Mouse (Mus musculus) E14TG2a.4 (cell line): Measurements from ENCODE around the gene Ier5l.

Experiments used
- H3K27me3 ChIP-seq: 2 replicates; pipeline ENCODE4 v1.6.1; 2014; ENCODE audit warnings: low read length, control low read depth; ENCODE audit not compliant: insufficient read depth
- H3K36me3 ChIP-seq: 2 replicates; pipeline ENCODE4 v1.6.1; 2014; ENCODE audit warnings: low read length, control low read depth; ENCODE audit not compliant: insufficient read depth
- H3K4me1 ChIP-seq: replicated peaks from 2 replicates; pipeline ENCODE4 v1.6.1; 2014; ENCODE audit warnings: low read depth, low read length, control low read depth
- H3K4me3 ChIP-seq: replicated peaks from 2 replicates; pipeline ENCODE4 v1.5.1; 2014; ENCODE audit warnings: mild to moderate bottlenecking, low read length
- H3K9me3 ChIP-seq: 2 replicates; pipeline ENCODE4 v1.6.1; 2014; ENCODE audit warnings: low read length, control low read depth
- CTCF ChIP-seq: conservative IDR thresholded peaks from 2 replicates; pipeline ENCODE4 v1.5.1; 2014; ENCODE audit warnings: low read length
- NANOG ChIP-seq: IDR thresholded peaks from 2 replicates; pipeline ENCODE4 v1.6.1; 2014; ENCODE audit warnings: borderline replicate concordance, low read length, mixed read lengths
- POU5F1 ChIP-seq: IDR thresholded peaks from 2 replicates; pipeline ENCODE4 v1.6.1; 2014; ENCODE audit warnings: low read length, borderline replicate concordance

The Ier5l gene

GRCm38 (mm10) chr2:30440701-30441517, 33.1 kb downstream of the Ier5l start:
- Histone ChIP-seq H3K36me3 (peaks cover 89% of the 10 kb centered on the region), H3K27me3 (no peaks in the 10 kb centered on the region), H3K9me3 (no peaks in the 10 kb centered on the region), H3K4me1 (peaks cover 80% of the 10 kb centered on the region), H3K4me3 (peak overlapping the region; percentile 80)
- peak; percentile 93 for TF ChIP-seq CTCF
- TF ChIP-seq POU5F1, result no peak
- no peak for TF ChIP-seq NANOG

GRCm38 (mm10) chr2:30440211-30440700, 33.8 kb downstream of the Ier5l start:
- H3K4me3 ChIP-seq, result no peak overlapping the region
- H3K9me3 ChIP-seq, result no peaks in the 10 kb centered on the region
- peaks cover 87% of the 10 kb centered on the region for H3K36me3 ChIP-seq
- peaks cover 78% of the 10 kb centered on the region for H3K4me1 ChIP-seq
- TF ChIP-seq CTCF, result no peak
- TF ChIP-seq NANOG, result no peak
- TF ChIP-seq POU5F1, result no peak
- no peaks in the 10 kb centered on the region for H3K27me3 ChIP-seq

GRCm38 (mm10) chr2:30439631-30440030, 34.4 kb downstream of the Ier5l start:
- Histone ChIP-seq H3K36me3 (peaks cover 86% of the 10 kb centered on the region), H3K9me3 (no peaks in the 10 kb centered on the region), H3K4me3 (no peak overlapping the region), H3K27me3 (no peaks in the 10 kb centered on the region), H3K4me1 (peaks cover 78% of the 10 kb centered on the region)
- TF ChIP-seq POU5F1 (no peak), NANOG (no peak)

- Histone ChIP-seq H3K9me3 (no peaks in the 10 kb centered on the region), H3K4me1 (peaks cover 67% of the 10 kb centered on the region), H3K27me3 (no peaks in the 10 kb centered on the region), H3K4me3 (no peak overlapping the region), H3K36me3 (peaks cover 85% of the 10 kb centered on the region)
- TF ChIP-seq NANOG (no peak), CTCF (no peak), POU5F1 (no peak)
Measured at GRCm38 (mm10) chr2:30437791-30438190, 36.2 kb downstream of the Ier5l start.

- TF ChIP-seq CTCF (no peak), NANOG (no peak), POU5F1 (no peak)
- H3K9me3 ChIP-seq, result no peaks in the 10 kb centered on the region
- no peak overlapping the region for H3K4me3 ChIP-seq
- peaks cover 86% of the 10 kb centered on the region for H3K36me3 ChIP-seq
- H3K27me3 ChIP-seq, result no peaks in the 10 kb centered on the region
- peaks cover 57% of the 10 kb centered on the region for H3K4me1 ChIP-seq
Measured at GRCm38 (mm10) chr2:30436809-30437208, 37.2 kb downstream of the Ier5l start.

GRCm38 (mm10) chr2:30436156-30436545, 37.9 kb downstream of the Ier5l start:
- Histone ChIP-seq H3K4me3 (no peak overlapping the region), H3K9me3 (no peaks in the 10 kb centered on the region), H3K36me3 (peaks cover 93% of the 10 kb centered on the region), H3K4me1 (peaks cover 51% of the 10 kb centered on the region), H3K27me3 (no peaks in the 10 kb centered on the region)
- no peak for TF ChIP-seq CTCF

GRCm38 (mm10) chr2:30435326-30436155, 38.5 kb downstream of the Ier5l start:
- Histone ChIP-seq H3K4me3 (no peak overlapping the region), H3K9me3 (no peaks in the 10 kb centered on the region), H3K36me3 (peaks cover 95% of the 10 kb centered on the region), H3K4me1 (peaks cover 46% of the 10 kb centered on the region), H3K27me3 (no peaks in the 10 kb centered on the region)
- no peak for TF ChIP-seq POU5F1
- TF ChIP-seq CTCF, result peak; percentile 76

GRCm38 (mm10) chr2:30429156-30429555, 44.9 kb downstream of the Ier5l start:
- TF ChIP-seq CTCF, result no peak
- TF ChIP-seq NANOG, result no peak
- TF ChIP-seq POU5F1, result no peak
- no peaks in the 10 kb centered on the region for H3K27me3 ChIP-seq
- no peaks in the 10 kb centered on the region for H3K9me3 ChIP-seq

More at GRCm38 (mm10) chr2:30429156-30429555, 44.9 kb downstream of the Ier5l start:
- H3K36me3 ChIP-seq, result peaks cover 85% of the 10 kb centered on the region
- no peak overlapping the region for H3K4me3 ChIP-seq
- H3K4me1 ChIP-seq, result peaks cover 13% of the 10 kb centered on the region
